Mouse (Mus musculus): ENCODE measurements around the gene Tnfrsf19.

The Tnfrsf19 gene

GRCm38 (mm10) chr14:60957611-60958157 lies 88.6 kb downstream of the Tnfrsf19 start:
- DNase-seq, result no peak

- no peak for DNase-seq
Measured at GRCm38 (mm10) chr14:60937481-60938039, 108.7 kb downstream of the Tnfrsf19 start.

- no peak for DNase-seq
Measured at GRCm38 (mm10) chr14:60935705-60936104, 110.6 kb downstream of the Tnfrsf19 start.

DNA sequence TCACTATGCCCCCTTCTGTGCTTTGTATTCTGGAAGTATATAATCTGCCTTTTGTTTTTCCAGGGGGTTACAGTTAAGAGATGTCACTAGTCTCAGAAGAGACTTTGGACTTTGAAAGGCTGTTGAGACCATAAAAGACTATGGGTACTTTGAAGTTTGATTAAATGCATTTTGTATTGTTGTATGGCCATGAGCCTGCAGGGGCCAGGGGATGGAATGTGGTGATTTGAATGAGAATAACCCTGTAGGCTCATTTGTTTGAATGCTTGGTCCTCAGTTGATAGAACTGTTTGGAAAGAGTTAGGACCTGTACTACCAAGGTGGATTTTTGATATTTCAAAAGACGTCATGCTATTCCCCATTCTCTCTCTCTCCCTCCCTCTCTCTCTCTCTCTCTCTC lies 120.3 kb downstream of the Tnfrsf19 start:
- no peak for DNase-seq

DNA sequence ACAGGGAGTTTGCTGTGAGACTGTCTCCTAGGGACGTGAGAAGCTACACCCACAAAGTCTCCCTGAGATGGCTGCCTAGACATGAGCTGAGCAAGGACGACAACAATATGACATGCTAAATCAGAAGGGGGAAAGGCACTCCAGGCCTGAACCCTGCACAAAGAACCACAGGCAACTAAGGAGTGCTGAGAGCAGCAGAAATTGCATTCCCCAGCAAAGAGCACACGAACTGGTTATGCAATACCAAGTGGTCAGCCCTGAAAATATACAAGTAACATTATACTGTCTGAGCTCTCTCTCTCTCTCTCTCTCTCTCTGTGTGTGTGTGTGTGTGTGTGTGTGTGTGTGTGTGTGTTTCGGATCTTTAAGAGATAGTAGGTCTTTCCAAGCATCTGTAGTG lies 129.6 kb downstream of the Tnfrsf19 start:
- DNase-seq, result no peak
